Mouse (Mus musculus): ENCODE results near the gene Chn1.

The Chn1 gene

DNA sequence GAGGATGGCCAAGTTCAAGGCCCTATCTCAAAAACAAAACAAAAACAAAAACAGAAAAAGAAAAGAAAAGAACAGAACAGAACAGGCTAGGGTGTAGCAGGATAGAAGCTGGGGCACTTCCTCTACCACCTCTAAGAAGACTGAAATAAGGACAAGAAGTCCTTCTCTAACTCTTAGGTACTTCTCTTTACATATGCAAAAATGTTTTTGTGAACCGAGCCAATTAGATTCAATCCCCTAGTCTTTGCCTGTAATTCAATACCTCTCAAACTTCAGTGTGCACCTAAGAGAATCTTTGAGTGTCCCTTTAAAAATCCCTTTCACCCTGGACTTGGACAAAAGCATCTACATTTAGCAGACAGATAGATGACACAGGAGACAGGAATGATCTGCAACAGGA, 2.2 kb downstream of the Chn1 start:
- no peak for TF ChIP-seq GATA4 (IDR thresholded peaks at IDR 0.05; ENCODE audit: insufficient replicate concordance, low read length)

DNA sequence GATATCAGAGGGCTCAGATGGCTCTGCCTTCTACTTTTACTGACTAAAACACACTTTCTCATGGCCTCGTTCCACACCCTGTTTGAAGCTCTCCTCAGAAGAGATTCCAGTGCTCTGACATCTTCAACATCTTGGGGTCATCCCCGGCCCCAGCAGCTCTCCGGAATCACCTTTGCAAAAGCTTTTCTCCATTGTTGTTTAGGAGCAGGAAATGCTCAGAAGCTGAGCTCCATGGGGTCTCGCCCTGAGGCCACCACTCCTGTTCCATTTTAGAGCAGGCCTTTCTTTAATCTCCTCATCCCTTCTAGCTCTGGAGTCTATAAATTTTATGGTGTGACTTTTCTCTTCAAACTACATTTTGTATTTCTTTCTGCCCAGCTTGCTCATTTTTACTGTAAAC, 6.5 kb downstream of the Chn1 start:
- no peak for TF ChIP-seq GATA4 (IDR thresholded peaks at IDR 0.05; ENCODE audit: insufficient replicate concordance, low read length)

DNA sequence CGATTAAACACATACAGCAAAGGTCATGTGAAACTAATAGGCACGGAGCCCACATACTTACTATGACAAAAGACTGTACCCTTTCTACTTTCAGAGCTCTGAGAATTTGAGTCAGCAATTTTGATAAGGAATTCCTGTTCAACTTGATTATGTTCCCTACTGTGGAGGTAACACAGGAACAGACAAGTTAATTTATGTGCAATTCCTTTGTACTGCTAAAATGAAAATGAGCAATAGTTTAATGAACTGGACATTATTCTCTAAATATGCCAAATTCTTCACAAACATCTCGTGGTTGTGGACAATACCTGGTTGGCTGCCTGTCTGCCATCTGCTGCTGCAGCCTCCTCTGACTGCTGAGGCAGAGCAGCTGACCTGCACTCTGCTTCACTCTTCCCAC, 11.6 kb downstream of the Chn1 start:
- no peak for TF ChIP-seq GATA4 (IDR thresholded peaks at IDR 0.05; ENCODE audit: insufficient replicate concordance, low read length)

DNA sequence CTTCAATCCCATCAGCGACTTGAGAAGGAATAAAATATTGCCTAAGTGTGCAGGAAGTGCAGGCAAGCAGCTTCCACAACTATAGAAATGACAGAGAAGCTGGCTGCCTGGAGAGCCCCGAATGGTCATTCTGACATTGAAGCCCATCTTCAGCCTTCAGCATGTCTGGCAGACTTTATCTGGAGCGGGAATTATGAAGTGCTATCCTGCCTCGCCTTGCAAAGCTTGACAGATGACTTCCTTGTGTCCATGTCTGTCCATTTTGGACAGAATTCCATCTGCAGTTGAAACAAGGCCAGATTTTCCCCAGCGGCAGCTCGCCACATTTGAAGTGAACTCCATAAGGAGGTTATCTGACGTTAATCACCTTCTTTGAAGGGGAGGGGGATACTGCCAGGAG, 15.2 kb downstream of the Chn1 start:
- no peak for TF ChIP-seq GATA4 (IDR thresholded peaks at IDR 0.05; ENCODE audit: insufficient replicate concordance, low read length)

DNA sequence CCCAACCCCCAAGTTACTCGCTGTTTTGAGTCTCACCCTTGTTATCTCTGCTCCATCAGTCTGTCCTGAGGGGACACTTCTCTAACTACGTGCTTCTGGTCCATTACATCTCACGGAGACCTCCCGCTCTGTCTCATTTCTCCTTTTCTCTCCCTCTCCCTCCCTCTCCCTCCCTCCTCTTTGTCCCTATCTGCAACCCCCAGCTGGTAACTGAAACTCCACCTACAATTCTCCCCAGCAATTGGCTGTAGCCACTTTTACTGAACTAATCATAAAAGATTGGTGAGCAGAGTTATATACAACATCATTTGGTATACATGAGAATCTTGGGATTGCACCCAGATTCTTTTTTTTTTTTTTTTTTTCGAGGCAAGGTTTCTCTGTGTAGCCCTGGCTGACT, 16.1 kb downstream of the Chn1 start:
- no peak for TF ChIP-seq GATA4 (IDR thresholded peaks at IDR 0.05; ENCODE audit: insufficient replicate concordance, low read length)

DNA sequence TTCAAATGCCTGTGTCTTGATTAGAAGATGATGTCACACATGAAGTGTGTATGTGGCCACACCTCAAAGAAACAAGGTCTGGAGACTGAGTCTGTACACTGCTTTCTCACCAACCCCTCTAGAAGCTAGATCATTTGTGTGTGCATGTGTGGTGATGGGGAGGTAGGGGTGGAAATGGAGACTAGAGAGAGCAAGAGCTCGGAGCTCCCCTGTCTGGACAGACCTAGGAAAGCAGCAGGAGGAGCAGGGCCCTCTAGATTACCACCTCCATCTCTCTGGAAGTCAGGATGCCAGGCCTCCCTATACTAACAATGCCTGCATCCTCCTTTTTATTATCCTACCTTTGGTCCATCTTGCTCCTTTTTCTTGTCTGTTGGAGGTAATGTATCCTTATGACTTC, 27.8 kb downstream of the Chn1 start:
- TF ChIP-seq GATA4 (IDR thresholded peaks at IDR 0.05; ENCODE audit: insufficient replicate concordance, low read length), result no peak

DNA sequence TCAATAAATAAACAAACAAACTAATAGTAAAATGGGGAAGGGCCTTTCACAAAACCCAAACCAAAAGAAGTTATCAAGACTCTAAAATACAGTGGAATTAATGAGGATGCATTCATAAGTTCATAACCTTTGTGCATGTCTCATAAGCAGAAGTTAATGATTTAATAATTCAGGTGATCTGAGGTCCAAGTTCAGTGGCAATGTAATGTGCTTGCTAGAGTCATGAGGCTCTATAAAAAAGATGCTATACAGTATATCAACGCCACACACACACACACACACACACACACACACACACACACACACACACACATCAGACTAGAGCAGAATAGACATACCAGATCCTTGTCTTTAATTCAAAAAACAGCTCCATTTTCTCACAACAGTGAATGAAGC, 28.8 kb downstream of the Chn1 start:
- no peak for TF ChIP-seq GATA4 (IDR thresholded peaks at IDR 0.05; ENCODE audit: insufficient replicate concordance, low read length)

DNA sequence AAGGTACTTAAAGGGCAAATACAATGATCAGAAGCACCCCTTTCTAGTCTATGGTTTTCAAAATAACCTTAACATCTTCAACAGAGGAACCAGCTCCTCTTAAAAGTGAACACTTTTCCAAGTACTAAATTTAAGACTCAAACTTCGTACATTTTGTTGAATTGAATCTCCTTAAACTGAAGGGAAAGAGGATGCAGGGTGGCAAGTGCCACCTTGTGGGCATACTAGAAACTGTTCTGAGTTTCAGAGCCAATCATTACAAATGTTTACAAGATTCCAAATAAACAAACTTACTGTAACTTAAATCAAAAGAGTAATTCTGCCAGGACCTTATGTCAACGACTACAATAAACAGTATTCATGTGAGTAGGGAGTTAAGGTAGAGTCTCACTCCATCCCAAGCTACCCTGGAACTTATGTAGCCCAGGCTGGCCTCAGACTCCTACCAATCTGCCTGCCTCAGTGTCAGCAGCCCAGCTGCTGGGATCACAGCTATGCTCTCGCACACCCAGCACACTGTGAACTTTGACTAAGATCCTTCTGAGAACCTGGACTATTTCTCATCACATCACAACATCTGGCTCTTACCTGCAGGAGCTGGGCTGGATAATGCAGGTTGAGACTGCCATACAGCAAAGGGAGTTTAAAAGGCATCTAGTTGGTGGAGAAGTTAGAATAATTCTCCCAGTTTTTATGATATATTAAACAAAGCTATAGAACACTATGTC, 29.3 kb downstream of the Chn1 start:
- no peak for TF ChIP-seq GATA4 (IDR thresholded peaks at IDR 0.05; ENCODE audit: insufficient replicate concordance, low read length)

DNA sequence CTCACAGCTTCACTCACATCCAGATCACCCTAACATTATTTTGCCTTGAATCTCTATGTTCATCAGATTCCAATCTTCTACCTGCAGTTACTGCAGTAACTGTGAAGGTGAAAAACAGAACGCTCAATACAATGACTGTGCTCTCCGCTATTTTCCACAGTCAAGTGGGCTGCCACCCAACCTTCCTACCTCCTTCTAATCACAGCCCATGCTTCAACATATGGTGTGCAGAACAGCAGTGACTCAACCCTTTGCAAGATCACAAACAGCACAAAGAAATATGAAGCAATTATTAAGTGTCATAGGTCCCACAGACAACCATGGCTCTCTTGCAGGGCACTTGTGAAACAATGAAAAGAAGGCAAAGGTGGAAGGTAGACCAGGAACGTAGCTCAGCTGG, 33.9 kb downstream of the Chn1 start:
- no peak for TF ChIP-seq GATA4 (IDR thresholded peaks at IDR 0.05; ENCODE audit: insufficient replicate concordance, low read length)

DNA sequence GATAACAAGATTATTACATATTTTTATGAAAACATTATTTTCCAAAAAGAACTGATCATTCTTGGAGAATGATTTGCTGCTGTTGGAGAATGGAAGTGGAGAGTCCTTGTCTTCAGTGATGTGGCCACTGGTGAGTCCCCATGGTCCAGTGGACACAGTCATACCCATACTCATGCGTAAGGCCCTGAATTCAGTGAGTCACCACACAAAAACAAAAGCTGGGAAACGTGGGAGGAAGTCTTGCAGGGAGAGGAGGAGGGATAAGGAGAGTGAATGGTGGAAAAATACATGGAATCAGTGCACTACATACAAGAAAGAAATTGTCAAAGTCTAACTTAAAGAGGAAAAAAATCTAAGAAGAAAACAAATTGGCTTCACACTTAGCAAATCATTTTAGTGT, 47.3 kb downstream of the Chn1 start:
- no peak for TF ChIP-seq GATA4 (IDR thresholded peaks at IDR 0.05; ENCODE audit: insufficient replicate concordance, low read length)

DNA sequence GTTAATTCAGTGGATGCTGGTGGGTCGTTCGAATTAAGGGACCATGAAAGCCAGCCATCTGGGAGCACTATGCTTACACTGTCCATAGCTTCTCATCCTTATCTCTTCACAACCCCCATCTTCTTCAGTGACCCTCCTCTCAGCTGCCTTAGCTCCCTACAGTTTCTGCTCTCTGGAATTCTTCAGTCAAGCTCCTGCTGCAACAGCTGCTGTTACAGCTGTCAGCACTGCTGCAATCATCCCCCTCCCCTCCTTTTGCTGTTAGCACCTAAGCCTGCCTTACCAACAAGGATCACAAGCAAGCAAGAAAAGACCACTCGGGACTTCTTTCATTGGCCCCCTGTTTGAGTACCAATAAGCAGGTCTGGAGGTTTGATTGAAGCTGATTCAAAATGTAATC, 50.2 kb downstream of the Chn1 start:
- no peak for TF ChIP-seq GATA4 (IDR thresholded peaks at IDR 0.05; ENCODE audit: insufficient replicate concordance, low read length)

DNA sequence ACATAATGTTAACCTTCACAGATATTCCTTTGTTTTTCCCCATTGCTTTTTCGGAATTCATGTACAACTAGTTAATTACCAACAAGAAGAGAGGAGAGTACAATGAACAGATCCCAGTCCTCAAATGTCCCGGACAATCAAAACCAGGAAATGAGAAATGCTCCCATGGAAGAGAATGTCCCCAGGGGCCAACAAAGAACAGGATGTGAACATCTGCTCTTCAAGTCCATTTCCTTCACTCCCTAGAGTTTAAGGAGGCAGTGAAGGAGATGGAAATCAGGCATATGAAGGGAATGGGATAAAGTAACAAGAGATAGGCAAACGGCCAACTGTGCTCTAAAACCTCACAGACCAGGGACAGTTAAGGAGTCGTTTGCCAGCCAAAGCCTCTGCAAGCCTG, 53.3 kb downstream of the Chn1 start:
- TF ChIP-seq GATA4 (IDR thresholded peaks at IDR 0.05; ENCODE audit: insufficient replicate concordance, low read length), result no peak

DNA sequence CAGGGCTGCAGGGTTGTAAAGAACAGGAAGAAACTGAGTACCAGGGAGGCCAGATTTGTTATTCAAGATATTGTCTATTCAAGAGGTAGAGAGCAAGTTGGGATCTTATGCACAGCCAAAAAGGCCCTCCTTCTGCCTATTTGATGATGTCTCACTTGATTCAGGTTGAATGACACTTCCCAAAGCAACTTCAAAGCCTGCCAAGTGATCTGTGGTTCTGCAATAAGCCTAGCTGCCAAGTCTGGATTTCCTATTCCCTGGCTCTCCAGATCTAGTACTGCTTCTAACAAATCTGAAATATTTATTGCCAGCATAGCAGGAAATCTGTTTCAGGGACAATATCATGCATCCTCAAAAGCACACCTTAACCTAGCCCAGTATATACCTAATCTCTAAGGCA, 62.7 kb downstream of the Chn1 start:
- TF ChIP-seq GATA4 (IDR thresholded peaks at IDR 0.05; ENCODE audit: insufficient replicate concordance, low read length), result no peak

DNA sequence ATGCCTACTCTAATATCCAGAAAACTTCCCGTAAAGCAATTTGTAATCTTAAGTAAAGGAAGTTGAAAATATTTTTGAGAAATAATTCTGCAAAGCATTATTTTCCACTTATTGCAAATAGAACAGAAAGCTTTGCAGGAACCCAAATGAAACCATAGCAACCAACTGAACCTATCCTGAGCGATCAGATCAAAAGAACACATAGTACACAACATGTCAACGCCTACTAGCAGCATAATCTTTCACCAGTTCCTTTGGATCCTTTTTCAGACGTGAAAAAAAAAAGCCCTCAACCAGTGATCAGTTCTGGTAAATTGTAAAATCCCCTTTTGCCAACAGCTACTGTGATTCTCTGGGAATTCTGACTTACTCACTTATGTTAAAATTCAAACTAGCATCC, 82.1 kb downstream of the Chn1 start:
- no peak for TF ChIP-seq GATA4 (IDR thresholded peaks at IDR 0.05; ENCODE audit: insufficient replicate concordance, low read length)

DNA sequence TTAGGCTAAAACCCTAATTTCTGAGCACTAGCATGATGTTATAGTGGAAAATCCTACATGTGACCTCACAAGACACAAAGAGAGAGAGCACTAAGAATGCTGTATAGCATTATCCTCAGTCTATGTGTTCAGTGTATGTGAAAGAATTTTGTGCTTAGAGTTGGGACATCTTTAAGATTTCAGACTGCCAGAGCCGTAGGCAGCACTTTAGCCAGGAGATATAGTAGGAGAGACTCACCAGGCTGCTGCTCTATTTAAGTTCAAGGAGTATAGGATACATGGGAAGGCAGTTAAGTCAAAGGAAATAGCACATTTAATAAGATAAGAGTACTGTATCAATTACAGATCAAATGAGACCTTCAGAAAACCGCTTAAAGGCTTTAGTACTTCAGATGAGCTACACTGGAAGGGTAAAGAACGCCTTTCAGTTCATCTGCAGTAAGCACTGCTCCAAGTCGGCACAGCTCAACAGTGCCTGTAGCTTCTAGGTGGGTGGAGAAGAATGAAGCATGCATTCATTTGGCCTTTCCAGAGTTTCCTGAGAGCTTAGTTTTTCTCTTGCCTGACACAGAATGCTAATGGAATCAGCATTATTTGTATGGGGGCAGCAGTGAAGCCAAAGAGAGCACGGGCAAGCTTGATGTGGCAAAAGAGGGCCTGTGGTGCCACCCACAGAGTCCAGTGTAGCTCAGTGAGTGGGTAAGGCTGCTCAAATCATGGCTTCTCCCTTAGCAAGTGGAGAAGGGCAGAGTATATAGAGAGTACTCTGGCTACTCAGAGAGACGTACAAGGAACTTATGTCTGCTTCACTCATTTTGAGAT, 84.2 kb downstream of the Chn1 start:
- TF ChIP-seq GATA4 (IDR thresholded peaks at IDR 0.05; ENCODE audit: insufficient replicate concordance, low read length), result no peak

DNA sequence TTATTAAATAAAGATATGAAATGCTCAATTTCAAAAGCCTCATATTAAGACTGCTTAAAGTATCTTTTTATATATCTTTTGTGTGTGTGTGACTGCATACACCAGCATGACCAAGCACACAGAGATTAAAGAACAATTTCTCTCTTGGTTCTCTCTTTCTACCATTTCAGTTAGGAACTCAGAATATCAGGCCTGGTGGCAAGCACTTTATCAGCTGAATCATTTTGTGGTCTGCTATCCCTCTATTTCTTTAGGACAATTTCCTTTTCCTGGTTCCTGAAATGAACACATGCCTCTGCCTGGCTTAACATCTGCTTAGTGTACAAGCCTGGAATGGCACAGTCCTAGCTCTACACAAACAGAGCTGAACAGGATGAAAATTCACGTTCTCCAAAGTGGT, 92.6 kb downstream of the Chn1 start:
- TF ChIP-seq GATA4 (IDR thresholded peaks at IDR 0.05; ENCODE audit: insufficient replicate concordance, low read length), result no peak

Data from liver, adult (tissue).